Mouse (Mus musculus) forebrain, embryonic 10.5 days (tissue): ENCODE data around the gene Gpn2. TPM values are rescaled to one million over a fixed set of nuclear protein-coding genes. Genes with fewer than 3 reads are reported as not detected.
A peak's percentile ranks its signal among the peaks of the same experiment; 100 is the strongest.

Source experiments
- DNase-seq: peaks from one replicate; pipeline ENCODE4 v3.0.0-alpha.2; 2017; ENCODE audit warnings: low spot score; ENCODE audit errors: extremely low spot score
- H3K27ac ChIP-seq: fragments of 300-500 bp; sonication (generic); 2 replicates; pipeline ENCODE4 v1.5.1; 2016; ENCODE audit warnings: mild to moderate bottlenecking
- H3K27me3 ChIP-seq: fragments of 300-500 bp; sonication (generic); 2 replicates; pipeline ENCODE4 v1.6.1; 2016; ENCODE audit warnings: mild to moderate bottlenecking; ENCODE audit not compliant: poor library complexity, severe bottlenecking
- H3K36me3 ChIP-seq: fragments of 300-500 bp; sonication (generic); replicated peaks from 2 replicates; pipeline ENCODE4 v1.6.1; 2016; ENCODE audit warnings: mild to moderate bottlenecking, moderate library complexity
- H3K4me1 ChIP-seq: fragments of 300-500 bp; sonication (generic); 2 replicates; pipeline ENCODE4 v1.6.1; 2016
- H3K4me3 ChIP-seq: fragments of 300-500 bp; sonication (generic); 2 replicates; pipeline ENCODE4 v1.5.1; 2016; ENCODE audit warnings: mild to moderate bottlenecking, moderate library complexity
- H3K9me3 ChIP-seq: fragments of 300-500 bp; sonication (generic); 2 replicates; pipeline ENCODE4 v1.6.1; 2016; ENCODE audit warnings: mild to moderate bottlenecking, moderate library complexity
- whole genome bisulfite sequencing: fragments of 180-500 bp; shearing (Covaris S2); methylation state at CpG from one replicate; pipeline ENCODE4 v1.1.7; 2016; 5-methylcytosine and 5-hydroxymethylcytosine counted together
- polyA plus RNA-seq: library from polyadenylated mRNA; unstranded; fragments of >200 nt; fragmentation: Nextera tagmentation; extraction: Ambion mirVana; gene quantifications from 2 replicates; pipeline ENCODE4 v1.2.1, GENCODE M21; 2016

Gpn2 gene
- polyA plus RNA-seq = 27.2 and 30.3 TPM in 2 replicates

DNA sequence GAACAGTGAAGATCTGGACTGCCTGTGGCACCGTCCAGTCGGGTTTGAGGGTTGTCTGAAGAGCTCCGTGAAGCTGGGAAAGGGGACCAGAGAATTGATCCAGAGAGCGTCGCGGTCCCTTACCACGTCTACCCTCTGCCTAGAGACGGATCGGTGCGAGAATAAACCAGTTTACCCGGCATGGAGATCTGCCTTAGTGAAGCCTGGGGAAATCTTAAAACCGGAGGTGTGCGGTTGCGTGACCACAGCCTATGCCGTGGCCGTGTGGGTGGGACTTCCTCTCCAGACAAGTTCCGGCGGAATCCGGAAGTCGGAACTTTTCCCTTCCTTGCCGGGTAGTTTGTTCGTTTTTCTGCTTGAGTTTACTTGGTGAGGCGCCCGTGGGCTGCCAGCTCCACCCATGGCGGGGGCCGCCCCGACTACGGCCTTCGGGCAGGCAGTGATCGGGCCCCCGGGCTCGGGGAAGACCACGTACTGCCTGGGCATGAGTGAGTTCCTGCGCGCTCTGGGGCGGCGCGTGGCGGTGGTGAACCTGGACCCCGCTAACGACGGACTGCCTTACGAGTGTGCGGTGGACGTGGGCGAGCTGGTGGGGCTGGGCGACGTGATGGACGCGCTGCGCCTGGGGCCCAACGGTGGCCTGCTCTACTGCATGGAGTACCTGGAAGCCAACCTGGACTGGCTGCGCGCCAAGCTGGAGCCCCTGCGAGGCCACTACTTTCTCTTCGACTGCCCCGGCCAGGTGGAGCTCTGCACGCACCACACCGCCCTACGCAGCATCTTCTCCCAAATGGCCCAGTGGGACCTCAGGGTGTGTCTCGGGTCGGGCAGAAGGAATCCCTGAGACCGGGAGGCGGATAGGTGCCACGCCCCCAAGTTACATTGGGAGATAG lies at the start of gene Gpn2:
Gpn2 (plus strand) TSS at position 304 of the 893 bp plus-strand sequence.
- Histone ChIP-seq H3K36me3 (peaks cover 73% of the 10 kb centered on the region), H3K4me1 (peaks cover 25% of the 10 kb centered on the region), H3K27me3 (no peaks in the 10 kb centered on the region), H3K9me3 (no peaks in the 10 kb centered on the region), H3K4me3 (peak within 1 kb of the TSS; percentile 86), H3K27ac (peak within 1 kb of the TSS; percentile 88)
- WGBS = 3% methylated on average over 65 of the region's 65 CpGs
- peak; percentile 81 for DNase-seq

DNA sequence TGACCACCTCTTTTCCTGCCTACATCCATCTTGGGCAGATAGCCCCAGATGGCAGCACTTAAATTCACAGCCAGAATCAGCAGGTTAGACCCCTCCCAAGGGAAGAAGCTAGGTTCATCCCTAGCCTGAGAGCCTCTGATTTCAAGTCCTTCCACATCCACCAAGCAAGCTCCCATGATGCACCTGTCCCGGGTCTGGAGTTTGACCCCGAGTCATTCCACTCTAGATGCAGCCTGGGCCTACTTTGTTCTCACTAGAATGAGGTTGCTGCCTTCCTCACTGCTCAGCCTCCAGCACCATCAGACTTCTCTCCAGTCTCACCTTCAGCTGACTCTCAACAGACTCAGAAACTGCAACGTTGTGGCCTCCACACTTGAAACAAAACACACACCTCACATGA lies 48.1 kb upstream of the Gpn2 start:
- Histone ChIP-seq H3K36me3 (peaks cover 100% of the 10 kb centered on the region), H3K4me1 (no peaks in the 10 kb centered on the region), H3K27me3 (no peaks in the 10 kb centered on the region), H3K4me3 (no peak overlapping the region), H3K27ac (no peak overlapping the region), H3K9me3 (no peaks in the 10 kb centered on the region)
- WGBS = 87% methylated on average over 3 of the region's 3 CpGs
- DNase-seq = no peak

GRCm38 (mm10) chr4:133536652-133537051 lies 47.5 kb upstream of the Gpn2 start:
- 95% methylated on average over 5 of the region's 5 CpGs for WGBS

GRCm38 (mm10) chr4:133545272-133546231 lies 38.6 kb upstream of the Gpn2 start, which contains the start of gene Nudc:
Gene Nudc, minus strand, starts transcription at chr4:133545996.
- H3K36me3 ChIP-seq = peaks cover 38% of the 10 kb centered on the region
- H3K9me3 ChIP-seq = no peaks in the 10 kb centered on the region
- H3K4me3 ChIP-seq = peak within 1 kb of the TSS; percentile 96
- peak; percentile 98 for DNase-seq
- H3K27me3 ChIP-seq = no peaks in the 10 kb centered on the region
- peaks cover 21% of the 10 kb centered on the region for H3K4me1 ChIP-seq
- WGBS = under 1% methylated on average over 77 of the region's 77 CpGs
- peak within 1 kb of the TSS; percentile 95 for H3K27ac ChIP-seq

More at GRCm38 (mm10) chr4:133536652-133537051, 47.5 kb upstream of the Gpn2 start:
- no peaks in the 10 kb centered on the region for H3K27me3 ChIP-seq
- H3K4me3 ChIP-seq = no peak overlapping the region
- H3K9me3 ChIP-seq = no peaks in the 10 kb centered on the region
- H3K4me1 ChIP-seq = no peaks in the 10 kb centered on the region
- H3K27ac ChIP-seq = no peak overlapping the region
- no peak for DNase-seq
- peaks cover 100% of the 10 kb centered on the region for H3K36me3 ChIP-seq

DNA sequence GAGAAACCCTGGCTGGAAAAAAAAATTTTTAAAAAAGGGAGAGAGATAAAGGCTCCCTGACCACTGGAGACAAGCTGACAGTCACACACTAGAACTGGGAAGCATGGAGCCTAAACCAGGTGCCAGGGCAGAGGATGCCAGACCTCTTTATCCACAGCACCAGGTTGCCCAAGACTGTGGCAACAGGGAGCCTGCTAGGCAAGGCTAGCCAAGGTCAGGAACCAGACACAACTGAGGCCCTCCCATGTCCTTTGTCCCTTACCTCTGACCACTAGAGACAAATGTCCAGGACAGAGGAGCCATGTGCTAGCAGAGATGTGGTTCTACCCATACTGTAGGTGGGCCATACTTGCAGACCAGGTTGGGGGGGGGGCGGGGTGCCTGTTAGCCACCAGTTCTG lies 32.1 kb upstream of the Gpn2 start:
- Histone ChIP-seq H3K27me3 (peaks cover 16% of the 10 kb centered on the region; the same call in 1 of the 2 replicates), H3K9me3 (no peaks in the 10 kb centered on the region), H3K36me3 (no peaks in the 10 kb centered on the region), H3K4me1 (peaks cover under 1% of the 10 kb centered on the region), H3K27ac (no peak overlapping the region), H3K4me3 (no peak overlapping the region)
- WGBS = 88% methylated on average over 1 of the region's 1 CpGs
- no peak for DNase-seq

DNA sequence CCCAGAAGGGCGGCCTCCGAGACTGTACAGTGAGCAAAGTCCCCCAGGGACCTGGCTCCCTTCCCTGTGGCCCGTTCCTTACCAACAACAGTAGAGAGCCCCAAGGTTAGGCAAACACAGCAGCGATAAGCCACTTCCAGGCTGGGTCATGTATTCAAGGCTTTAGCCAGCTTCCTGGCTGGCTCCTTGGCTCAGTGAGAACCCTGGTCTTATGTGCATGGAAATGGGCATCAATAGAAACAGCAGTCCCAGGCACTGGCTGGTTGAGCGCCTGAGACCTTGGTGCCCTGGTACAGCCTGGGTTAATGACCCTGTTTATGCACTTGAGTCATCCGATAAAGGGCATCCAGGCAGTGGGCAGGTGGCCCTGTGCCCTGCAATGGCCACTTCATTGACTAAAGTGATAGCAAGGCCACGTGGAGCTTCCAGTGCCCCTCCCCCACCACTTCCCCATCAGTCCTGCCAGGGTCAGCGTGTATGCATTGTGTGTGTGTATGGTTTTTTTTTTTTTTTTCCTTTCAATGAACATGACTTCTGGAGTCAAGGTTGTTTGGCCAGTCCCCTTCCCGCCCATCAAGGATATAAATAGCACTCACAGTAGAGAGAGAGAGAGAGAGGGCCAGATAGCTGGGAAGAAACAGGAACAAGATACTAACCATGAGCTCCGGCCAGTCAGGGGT lies 31.3 kb upstream of the Gpn2 start, which contains the start of gene Nr0b2:
Nr0b2 (plus strand) TSS at position 609 of the 680 bp plus-strand sequence.
- no peak for DNase-seq
- H3K36me3 ChIP-seq = no peaks in the 10 kb centered on the region
- H3K4me3 ChIP-seq = no peak within 1 kb of the TSS
- 76% methylated on average over 10 of the region's 10 CpGs for WGBS
- H3K27ac ChIP-seq = no peak within 1 kb of the TSS
- peaks cover 5% of the 10 kb centered on the region for H3K4me1 ChIP-seq
- no peaks in the 10 kb centered on the region for H3K9me3 ChIP-seq
- H3K27me3 ChIP-seq = peaks cover 16% of the 10 kb centered on the region; the same call in 1 of the 2 replicates

GRCm38 (mm10) chr4:133553448-133554330 lies 30.5 kb upstream of the Gpn2 start:
- no peak for DNase-seq
- peaks cover 5% of the 10 kb centered on the region for H3K4me1 ChIP-seq
- no peaks in the 10 kb centered on the region for H3K36me3 ChIP-seq
- WGBS = 80% methylated on average over 19 of the region's 19 CpGs
- peaks cover 16% of the 10 kb centered on the region; the same call in 1 of the 2 replicates for H3K27me3 ChIP-seq
- H3K4me3 ChIP-seq = no peak overlapping the region
- no peaks in the 10 kb centered on the region for H3K9me3 ChIP-seq
- no peak overlapping the region for H3K27ac ChIP-seq

GRCm38 (mm10) chr4:133557041-133557717 lies 27.0 kb upstream of the Gpn2 start:
- H3K27me3 ChIP-seq = peaks cover 18% of the 10 kb centered on the region; the same call in 1 of the 2 replicates
- H3K4me1 ChIP-seq = peaks cover 5% of the 10 kb centered on the region
- H3K4me3 ChIP-seq = no peak overlapping the region
- DNase-seq = no peak
- no peaks in the 10 kb centered on the region for H3K36me3 ChIP-seq
- H3K27ac ChIP-seq = no peak overlapping the region
- H3K9me3 ChIP-seq = no peaks in the 10 kb centered on the region
- WGBS = 40% methylated on average over 10 of the region's 10 CpGs

DNA sequence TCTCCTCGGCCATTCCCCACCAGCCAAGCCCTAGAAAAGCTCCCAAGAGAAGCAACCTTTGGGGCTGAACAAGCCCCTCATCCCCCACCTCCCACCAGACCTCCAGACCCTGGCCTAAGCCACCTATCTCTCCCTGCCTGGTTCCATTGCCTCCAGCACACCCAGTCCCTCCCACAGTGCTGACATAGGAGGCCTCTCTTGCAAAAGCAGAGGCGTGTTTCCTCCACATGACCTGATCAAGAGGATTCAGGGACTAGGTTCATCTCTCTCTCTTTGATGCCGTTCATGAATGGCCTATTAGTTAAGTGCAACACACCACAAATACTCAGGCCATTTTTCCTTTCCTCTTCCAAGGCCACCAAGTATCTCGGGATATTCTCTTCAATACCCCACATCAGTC lies 24.3 kb upstream of the Gpn2 start:
- Histone ChIP-seq H3K36me3 (no peaks in the 10 kb centered on the region), H3K4me3 (no peak overlapping the region), H3K27me3 (0 out of 2 replicates have a peak, but pooled peaks cover 2% of the 10 kb centered on the region), H3K9me3 (peaks cover 7% of the 10 kb centered on the region; the same call in 1 of the 2 replicates), H3K4me1 (peaks cover 5% of the 10 kb centered on the region), H3K27ac (no peak overlapping the region)
- DNase-seq = no peak
- WGBS = 77% methylated on average over 4 of the region's 4 CpGs

DNA sequence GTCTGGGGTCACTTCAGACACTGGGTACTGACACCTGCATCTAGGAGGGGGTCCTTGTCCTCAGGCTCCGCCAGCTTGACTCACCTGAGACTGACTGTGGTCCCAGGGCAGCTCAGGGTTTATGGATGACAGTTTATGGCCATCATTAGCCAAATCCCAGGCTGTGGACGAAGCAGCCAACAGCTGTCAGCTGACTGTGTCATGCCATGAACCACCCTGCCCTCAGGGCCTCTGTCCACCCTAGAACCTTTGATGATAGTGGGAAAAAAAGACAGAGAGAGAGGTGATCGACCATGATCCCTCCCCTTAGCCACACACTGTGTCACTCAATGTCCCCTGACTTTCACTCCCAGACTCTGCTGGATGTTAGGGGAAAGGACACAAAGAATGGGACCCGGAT lies 22.5 kb upstream of the Gpn2 start:
- Histone ChIP-seq H3K36me3 (no peaks in the 10 kb centered on the region), H3K4me1 (peaks cover 5% of the 10 kb centered on the region), H3K4me3 (no peak overlapping the region), H3K9me3 (peaks cover 7% of the 10 kb centered on the region; the same call in 1 of the 2 replicates), H3K27ac (no peak overlapping the region), H3K27me3 (0 out of 2 replicates have a peak, but pooled peaks cover 2% of the 10 kb centered on the region)
- 76% methylated on average over 4 of the region's 4 CpGs for WGBS
- no peak for DNase-seq

GRCm38 (mm10) chr4:133563123-133563571 lies 21.0 kb upstream of the Gpn2 start:
- DNase-seq = no peak
- H3K9me3 ChIP-seq = peaks cover 7% of the 10 kb centered on the region; the same call in 1 of the 2 replicates
- no peak overlapping the region for H3K4me3 ChIP-seq
- no peaks in the 10 kb centered on the region for H3K4me1 ChIP-seq
- WGBS = 82% methylated on average over 11 of the region's 11 CpGs
- 0 out of 2 replicates have a peak, but pooled peaks cover 2% of the 10 kb centered on the region for H3K27me3 ChIP-seq
- H3K27ac ChIP-seq = no peak overlapping the region
- H3K36me3 ChIP-seq = no peaks in the 10 kb centered on the region
